Mouse (Mus musculus) olfactory bulb, adult 2 months (tissue): ENCODE measurements around the gene Kcnab1.

ENCODE experiments used
- CTCF ChIP-seq: fragments of 200-500 bp; IDR thresholded peaks from 2 replicates; pipeline ENCODE4 v1.5.1; 2012; ENCODE audit warnings: low read depth, mild to moderate bottlenecking, low read length, moderate library complexity; ENCODE audit not compliant: insufficient read depth
- POLR2A ChIP-seq: fragments of 200-500 bp; IDR thresholded peaks from 2 replicates; pipeline ENCODE4 v1.6.1; 2012; ENCODE audit warnings: mild to moderate bottlenecking, low read depth, low read length, moderate library complexity; ENCODE audit not compliant: insufficient read depth

DNA sequence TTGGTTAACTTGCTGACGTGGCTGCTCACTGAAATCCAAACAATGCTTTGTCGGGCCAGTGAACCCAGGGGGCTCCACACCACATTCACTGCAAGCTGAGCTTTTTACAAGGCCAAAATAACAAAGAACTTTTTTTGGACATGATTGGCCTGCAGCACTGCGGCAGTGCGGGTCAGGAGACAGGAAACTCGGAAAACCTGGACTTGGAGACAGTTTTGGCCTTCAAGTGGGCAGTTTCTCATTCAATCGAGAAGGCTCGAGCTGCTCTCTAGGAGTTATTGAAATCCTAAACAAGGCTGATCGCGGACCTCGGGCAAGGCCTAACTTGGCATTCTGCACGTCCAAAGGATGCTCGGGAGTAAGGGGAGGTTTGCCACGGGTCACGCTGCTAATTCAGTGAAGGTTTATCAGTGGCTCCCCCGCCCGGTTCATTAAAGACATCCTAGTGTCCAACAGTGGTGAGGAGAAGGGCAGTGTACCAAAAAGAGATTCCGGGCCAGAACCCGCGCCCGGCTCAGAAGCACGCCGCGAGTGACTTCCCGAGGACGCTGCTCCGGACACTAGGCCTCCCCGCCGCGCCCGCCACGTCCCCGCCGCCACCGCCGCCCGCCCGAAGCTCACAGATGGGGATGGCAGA is 282.7 kb downstream of the Kcnab1 start:
- no peak for TF ChIP-seq CTCF
- no peak for TF ChIP-seq POLR2A
